ENCODE assay signal across 8 mouse cellular contexts in the genomic region with DNA sequence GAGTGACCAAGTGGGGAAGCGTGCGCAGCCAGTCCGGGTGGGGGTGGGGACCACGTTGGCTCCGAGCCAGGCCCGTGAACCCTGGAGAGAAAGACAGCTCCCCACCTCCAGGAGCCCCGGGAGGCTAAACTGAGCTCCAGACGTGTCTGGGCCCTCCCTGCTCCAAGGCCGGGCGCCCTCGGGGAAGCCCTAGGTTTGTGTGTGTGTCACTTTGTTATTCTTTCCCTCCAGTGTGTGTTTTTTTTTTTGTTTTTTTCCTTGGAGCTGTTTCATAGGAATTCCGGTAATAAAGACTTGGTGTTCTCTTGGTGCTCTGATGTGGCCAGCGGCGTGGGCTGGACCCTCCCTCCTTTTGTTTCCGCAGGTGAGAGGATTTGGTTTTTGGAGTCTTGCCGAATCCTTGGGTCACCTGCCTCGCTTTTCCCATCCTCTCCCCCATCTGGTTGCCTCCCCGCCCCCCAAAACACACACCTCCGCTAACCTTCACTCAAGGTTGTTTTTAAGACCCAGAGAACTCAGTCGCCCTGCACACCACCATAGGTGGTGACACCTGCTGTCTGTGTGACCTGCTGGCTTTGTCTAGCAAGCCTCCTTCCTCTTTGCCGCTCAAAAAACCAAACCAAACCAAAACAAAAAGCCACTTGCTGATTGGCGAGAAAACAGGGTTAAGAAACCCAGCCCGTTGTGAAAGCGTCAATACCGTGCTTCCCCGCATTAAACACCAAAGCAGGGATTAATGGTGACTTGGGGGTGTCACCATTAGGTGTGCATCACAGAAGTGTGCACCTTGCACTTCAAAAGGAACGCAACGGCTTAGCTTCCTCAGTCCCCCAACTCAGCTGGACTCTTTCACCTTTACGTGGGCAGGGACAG. TPM values are rescaled to one million over a fixed set of nuclear protein-coding genes. Genes with fewer than 3 reads are reported as not detected.
A peak's percentile ranks its signal among the peaks of the same experiment; 100 is the strongest.
DNase-seq lines count a peak whose midpoint lies in the region; ATAC-seq and TF ChIP-seq lines count a peak whose summit lies in the region.

No protein-coding gene starts in this region.

- no peak for TF ChIP-seq POLR2A in spleen, adult 2 months (IDR thresholded peaks at IDR 0.05; ENCODE audit: low read depth, low read length)
- no peak for TF ChIP-seq POLR2A in cerebellum, adult 2 months (IDR thresholded peaks at IDR 0.05; ENCODE audit: borderline replicate concordance, insufficient read depth, low read length)

- H3K36me3 ChIP-seq in forebrain, embryonic 10.5 days (replicated peaks), result no peaks in the 10 kb centered on the region
- no peaks in the 10 kb centered on the region for H3K36me3 ChIP-seq in forebrain, embryonic 16.5 days (ENCODE audit: control insufficient read depth, insufficient read depth)
- no peaks in the 10 kb centered on the region for H3K36me3 ChIP-seq in spleen, adult 2 months (ENCODE audit: control insufficient read depth, insufficient read depth, low read length)
- H3K36me3 ChIP-seq in stomach, embryonic 15.5 days, result no peaks in the 10 kb centered on the region

- no peak overlapping the region for H3K9ac ChIP-seq in forebrain, embryonic 16.5 days (replicated peaks; ENCODE audit: low read depth, low read length)
- H3K9ac ChIP-seq in stomach, embryonic 15.5 days, result no peak overlapping the region

- H3K4me3 ChIP-seq in forebrain, embryonic 10.5 days, result peak overlapping the region; percentile 36
- no peak overlapping the region for H3K4me3 ChIP-seq in forebrain, embryonic 16.5 days (replicated peaks; ENCODE audit: low read length)
- peak overlapping the region; percentile 65; the same call in 1 of the 2 replicates for H3K4me3 ChIP-seq in spleen, adult 2 months (ENCODE audit: extremely low read depth, insufficient read depth, insufficient read length)
- peak overlapping the region; percentile 17; the same call in 1 of the 2 replicates for H3K4me3 ChIP-seq in stomach, embryonic 15.5 days (replicated peaks)
- H3K4me3 ChIP-seq in cerebellum, adult 2 months (replicated peaks; ENCODE audit: insufficient read depth, low read depth, low read length), result no peak overlapping the region

- H3K9me3 ChIP-seq in forebrain, embryonic 10.5 days, result no peaks in the 10 kb centered on the region
- no peaks in the 10 kb centered on the region for H3K9me3 ChIP-seq in forebrain, embryonic 16.5 days (ENCODE audit: control insufficient read depth, low read length)
- no peaks in the 10 kb centered on the region for H3K9me3 ChIP-seq in stomach, embryonic 15.5 days

- H3K27me3 ChIP-seq in forebrain, embryonic 10.5 days (ENCODE audit: poor library complexity, severe bottlenecking), result peaks cover 66% of the 10 kb centered on the region
- peaks cover 24% of the 10 kb centered on the region for H3K27me3 ChIP-seq in forebrain, embryonic 16.5 days (replicated peaks; ENCODE audit: control insufficient read depth, insufficient read depth, low read length)
- H3K27me3 ChIP-seq in spleen, adult 2 months (ENCODE audit: control insufficient read depth, insufficient read depth, low read length), result peaks cover 8% of the 10 kb centered on the region
- peaks cover 25% of the 10 kb centered on the region for H3K27me3 ChIP-seq in stomach, embryonic 15.5 days (replicated peaks)
- no peaks in the 10 kb centered on the region for H3K27me3 ChIP-seq in cerebellum, adult 2 months (ENCODE audit: control insufficient read depth, insufficient read depth, low read length)

- ATAC-seq in forebrain, embryonic 16.5 days, result no peak
- 0 out of 2 replicates have a peak, but pooled peaks have one; percentile 24 for ATAC-seq in stomach, embryonic 15.5 days (ENCODE audit: insufficient read depth, low FRiP score, low read depth)

- H3K27ac ChIP-seq in forebrain, embryonic 10.5 days, result peak overlapping the region; percentile 60
- no peak overlapping the region for H3K27ac ChIP-seq in forebrain, embryonic 16.5 days (ENCODE audit: low read length)
- peak overlapping the region; percentile 12; the same call in 1 of the 2 replicates for H3K27ac ChIP-seq in spleen, adult 2 months (ENCODE audit: insufficient read depth, low read length)
- no peak overlapping the region for H3K27ac ChIP-seq in stomach, embryonic 15.5 days
- no peak overlapping the region for H3K27ac ChIP-seq in cerebellum, adult 2 months (ENCODE audit: insufficient read depth, low read length)

- 3% methylated on average over 29 of the region's 29 CpGs for WGBS in forebrain, embryonic 10.5 days
- WGBS in forebrain, embryonic 16.5 days, result 15% methylated on average over 29 of the region's 29 CpGs
- 7% methylated on average over 29 of the region's 29 CpGs for WGBS in spleen, adult 2 months
- 21% methylated on average over 29 of the region's 29 CpGs for WGBS in stomach, embryonic 15.5 days
- WGBS in cerebellum, adult 2 months, result 51% methylated on average over 29 of the region's 29 CpGs

- TF ChIP-seq CTCF in spleen, adult 2 months (IDR thresholded peaks at IDR 0.05; ENCODE audit: extremely low read depth, insufficient read depth, insufficient read length, insufficient replicate concordance), result no peak
- TF ChIP-seq CTCF in cerebellum, adult 2 months (IDR thresholded peaks at IDR 0.05; ENCODE audit: borderline replicate concordance, insufficient read depth, low read depth, low read length), result no peak

- peaks cover 41% of the 10 kb centered on the region for H3K4me1 ChIP-seq in forebrain, embryonic 10.5 days
- peaks cover 5% of the 10 kb centered on the region; the same call in 1 of the 2 replicates for H3K4me1 ChIP-seq in forebrain, embryonic 16.5 days (replicated peaks; ENCODE audit: control insufficient read depth, insufficient read depth, low read length)
- peaks cover 9% of the 10 kb centered on the region for H3K4me1 ChIP-seq in spleen, adult 2 months (ENCODE audit: control insufficient read depth, insufficient read depth, insufficient read length)
- H3K4me1 ChIP-seq in stomach, embryonic 15.5 days, result peaks cover 16% of the 10 kb centered on the region
- peaks cover 11% of the 10 kb centered on the region; the same call in 1 of the 2 replicates for H3K4me1 ChIP-seq in cerebellum, adult 2 months (ENCODE audit: control insufficient read depth, insufficient read depth, low read length)

- DNase-seq in forebrain, embryonic 10.5 days (ENCODE audit: extremely low spot score, low spot score), result no peak
- DNase-seq in spleen, adult 2 months (ENCODE audit: low read depth in 1 of 2, low spot score in 2 of 2), result peak; percentile 26 to 47
- no peak for DNase-seq in spleen, adult 12 weeks (ENCODE audit: low spot score)
- DNase-seq in kidney, postnatal 4 days, result peak; percentile 66 to 73
- DNase-seq in right cerebral cortex, adult 2 months (ENCODE audit: low spot score in 2 of 2), result no peak
- DNase-seq in cerebellum, adult 2 months, result no peak

- H3K4me2 ChIP-seq in forebrain, embryonic 16.5 days (ENCODE audit: low read length), result no peak overlapping the region
- H3K4me2 ChIP-seq in stomach, embryonic 15.5 days, result peak overlapping the region; percentile 45

RNA-seq across cellular contexts. Expression of a gene that starts 10.1 kb away (rescaled TPM):
- 65.5 and 72.6 TPM in 2 replicates for polyA plus RNA-seq in forebrain, embryonic 10.5 days (2016; fragmentation: Nextera tagmentation; extraction: Ambion mirVana)
- polyA plus RNA-seq in forebrain, embryonic 16.5 days (2015; fragmentation: Nextera tagmentation; extraction: Ambion mirVana), result 64.9 and 68.8 TPM in 2 replicates
- polyA plus RNA-seq in spleen, adult 2 months (2012; rRNA removed), result 23.1 and 30.0 TPM in 2 replicates
- 52.8 and 59.5 TPM in 2 replicates for polyA plus RNA-seq in stomach, embryonic 15.5 days (2015; fragmentation: Nextera tagmentation; extraction: Ambion mirVana)
- 90.0 and 90.4 TPM in 2 replicates for polyA plus RNA-seq in cerebellum, adult 2 months (2012; rRNA removed)

Comparison
In these comparisons a context has a peak if more than half of its experiments do, and no peak if none do; other contexts are left out.
1. DNase-seq: peak in spleen, adult 2 months (2 of 2) and kidney, postnatal 4 days (2 of 2); none in forebrain, embryonic 10.5 days (single experiment), spleen, adult 12 weeks (single experiment), right cerebral cortex, adult 2 months (0 of 2) and cerebellum, adult 2 months (0 of 2).
2. H3K27ac ChIP-seq: peak in forebrain, embryonic 10.5 days (single experiment) and spleen, adult 2 months (single experiment); none in forebrain, embryonic 16.5 days (single experiment), stomach, embryonic 15.5 days (single experiment) and cerebellum, adult 2 months (single experiment).
3. H3K4me3 ChIP-seq: peak in forebrain, embryonic 10.5 days (single experiment), spleen, adult 2 months (single experiment) and stomach, embryonic 15.5 days (single experiment); none in forebrain, embryonic 16.5 days (single experiment) and cerebellum, adult 2 months (single experiment).